Mouse (Mus musculus) gastrocnemius, adult 8-10 months (tissue): ENCODE measurements at regions not wholly inside any gene's neighbourhood (a gene's known extent, or its start where the extent isn't known, plus 50 kb on each side); places are given as distances from the start of the nearest gene placed in this dataset.
A peak's percentile ranks its signal among the peaks of the same experiment; 100 is the strongest.

ENCODE experiments used
- DNase-seq, 2 experiments: peaks; one replicate each; pipeline ENCODE4 v3.0.0; 2022; ENCODE audit warnings: low spot score in 2 of 2

DNA sequence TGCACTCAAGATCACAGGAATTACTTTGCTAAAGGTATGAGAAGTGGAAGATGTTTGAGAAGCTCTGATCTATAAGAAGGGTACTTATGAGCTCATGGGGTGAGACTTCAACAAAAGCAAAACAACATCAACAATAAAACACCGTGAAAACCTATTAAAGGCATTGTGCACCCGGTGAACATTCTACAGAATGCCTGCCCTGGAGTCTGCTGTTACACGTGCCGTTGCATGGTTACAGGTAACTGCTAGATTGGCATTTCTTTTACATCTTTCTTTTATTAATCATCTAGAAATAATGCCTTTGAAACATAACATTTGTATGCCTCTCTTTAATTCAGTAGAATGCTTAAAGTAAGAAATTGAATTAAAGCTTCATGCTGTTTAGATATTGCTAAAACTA is 661.0 kb downstream of the Pcdh18 start:
- DNase-seq = no peak

DNA sequence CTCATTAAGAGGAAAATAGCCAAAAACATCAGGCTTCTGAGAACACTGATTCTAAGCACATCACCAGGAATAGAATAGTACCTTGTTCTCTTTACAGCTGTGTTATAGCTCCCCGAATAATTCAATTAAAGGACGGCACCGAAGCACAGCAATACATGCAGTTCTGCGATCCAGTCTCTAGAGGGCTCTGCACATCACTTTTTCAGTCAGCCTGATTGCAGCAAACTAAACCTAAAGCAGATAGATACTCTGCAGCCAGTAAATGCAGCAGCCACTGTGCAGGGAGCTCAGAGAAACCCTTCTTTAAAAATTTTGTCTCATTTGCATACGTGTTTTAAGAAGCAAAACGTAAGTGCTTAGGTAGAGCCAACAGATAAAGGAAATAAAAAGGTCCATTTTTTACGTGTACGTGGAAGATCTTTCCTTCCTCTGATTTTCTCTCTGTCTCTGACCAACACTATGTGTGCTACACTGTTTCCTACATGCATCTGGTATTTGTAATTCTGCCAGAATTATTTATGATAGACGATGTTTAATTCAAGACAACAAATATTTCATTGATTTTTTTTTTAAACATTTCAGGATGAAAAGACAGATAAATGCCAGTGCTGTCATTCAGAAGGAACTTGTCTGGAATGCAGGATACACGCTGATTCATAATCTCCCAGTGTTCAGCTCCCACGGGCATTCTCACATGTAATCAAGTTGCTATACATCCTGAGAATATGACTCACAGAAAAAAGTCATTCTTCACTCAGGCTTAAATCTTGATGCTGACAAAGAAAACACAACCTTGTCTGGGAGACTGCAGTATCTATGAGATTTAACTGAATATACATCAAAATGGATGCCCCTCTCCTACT is 663.1 kb downstream of the Pcdh18 start:
- peak in 1 of 2 experiments; percentile 6 for DNase-seq

DNA sequence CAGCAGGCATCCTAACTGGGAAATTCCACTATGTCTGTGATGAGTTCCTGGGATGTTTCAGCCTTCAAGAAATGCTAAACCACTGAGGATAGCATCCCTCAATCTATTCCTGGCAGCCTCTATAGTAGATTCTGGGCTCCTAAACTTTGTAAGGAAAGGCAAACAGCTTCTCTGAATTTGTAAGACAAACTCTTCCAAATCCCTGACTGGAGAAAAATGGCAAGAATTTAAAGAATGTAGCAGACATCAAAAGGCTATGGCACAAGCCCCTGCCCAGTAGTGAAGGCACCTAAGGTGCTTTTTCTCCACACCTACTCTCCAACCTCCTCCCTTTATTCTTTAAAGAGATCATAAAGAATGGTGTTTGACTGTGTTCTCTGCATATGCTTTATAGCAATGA is 688.3 kb downstream of the Pcdh18 start:
- DNase-seq = no peak

DNA sequence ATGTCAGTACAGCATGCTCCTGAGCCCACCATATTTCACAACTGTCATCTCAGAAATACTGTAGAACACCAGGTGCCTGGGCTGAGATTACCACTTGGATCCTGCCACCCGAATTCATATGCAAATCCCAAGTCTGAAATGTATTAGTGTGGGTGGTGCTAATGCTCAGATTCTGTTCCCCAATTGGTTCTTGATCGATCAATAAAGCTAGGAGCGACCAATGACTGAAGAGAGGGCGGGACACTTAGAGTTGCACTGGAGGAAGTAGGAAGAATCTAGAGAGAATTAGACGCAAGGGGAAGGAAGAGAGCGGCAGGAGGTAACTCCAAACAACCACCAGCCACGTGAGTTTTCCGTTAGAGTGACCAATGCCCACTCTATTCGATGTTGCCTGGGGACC is 695.0 kb downstream of the Pcdh18 start:
- no peak for DNase-seq

DNA sequence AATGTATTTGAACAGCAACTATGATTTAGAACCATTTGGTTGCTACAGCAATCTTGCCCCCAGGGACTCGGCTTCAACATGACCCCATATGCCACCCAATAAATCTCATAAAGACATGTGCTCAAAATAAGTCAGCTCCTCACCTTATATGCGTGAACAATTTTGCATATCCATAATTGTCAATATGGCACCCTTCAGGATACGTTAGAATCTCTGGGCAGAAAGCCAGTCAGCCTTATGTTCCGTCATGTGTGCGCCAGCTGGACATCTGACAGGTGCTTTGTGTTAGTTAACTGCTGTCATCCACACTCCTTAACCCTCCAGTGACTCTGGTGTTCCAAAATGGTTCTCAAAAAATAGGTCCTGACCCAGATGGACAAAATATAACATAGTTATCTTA is 724.1 kb downstream of the Pcdh18 start:
- DNase-seq = no peak

DNA sequence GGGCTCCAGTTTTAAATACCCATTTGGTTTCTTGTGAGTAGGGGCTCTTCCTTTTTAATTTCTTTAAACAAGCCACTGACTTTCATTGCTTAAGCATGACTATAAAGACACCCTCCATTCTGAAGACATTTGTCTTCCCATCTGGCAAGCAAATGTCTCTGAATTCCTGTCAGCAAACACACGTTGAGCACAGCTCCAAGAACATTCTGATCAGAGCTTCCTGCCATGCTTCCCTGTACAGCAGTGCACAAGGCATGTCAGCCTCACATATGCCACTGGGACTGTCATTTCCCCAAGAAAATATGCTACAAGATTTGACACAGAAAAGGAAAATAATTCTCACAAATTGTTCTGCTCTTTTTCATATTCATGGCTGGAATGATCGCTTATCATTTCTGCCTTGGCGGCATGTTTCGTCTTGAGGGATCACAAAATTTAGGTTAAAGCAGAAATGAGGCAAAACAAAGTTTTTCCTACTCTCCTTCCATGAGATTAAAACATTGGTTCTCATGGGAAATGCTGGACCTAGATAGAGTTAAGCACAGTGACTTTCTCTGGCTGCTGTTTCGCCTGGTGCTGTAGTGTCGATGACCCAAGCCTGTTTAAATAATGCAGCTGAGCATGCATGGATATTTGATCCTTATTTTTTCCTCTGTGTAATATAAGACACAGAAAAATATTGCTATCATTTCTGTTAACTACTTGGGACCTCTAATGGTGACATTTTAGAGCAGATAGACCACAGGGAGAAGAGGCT is 747.7 kb downstream of the Pcdh18 start:
- DNase-seq = no peak
